Mouse (Mus musculus) embryonic fibroblast, embryonic 13.5 days (primary cell): ENCODE data around the gene Babam2.

Experiments
- CTCF ChIP-seq: IDR thresholded peaks from 2 replicates; pipeline ENCODE4 v1.5.1; 2011; ENCODE audit warnings: mild to moderate bottlenecking, control low read depth, low read length, moderate library complexity, borderline replicate concordance; ENCODE audit not compliant: insufficient read depth
- POLR2A ChIP-seq: IDR thresholded peaks from 2 replicates; pipeline ENCODE4 v1.6.1; 2011; ENCODE audit warnings: low read depth, mild to moderate bottlenecking, control low read depth, low read length, moderate library complexity

DNA sequence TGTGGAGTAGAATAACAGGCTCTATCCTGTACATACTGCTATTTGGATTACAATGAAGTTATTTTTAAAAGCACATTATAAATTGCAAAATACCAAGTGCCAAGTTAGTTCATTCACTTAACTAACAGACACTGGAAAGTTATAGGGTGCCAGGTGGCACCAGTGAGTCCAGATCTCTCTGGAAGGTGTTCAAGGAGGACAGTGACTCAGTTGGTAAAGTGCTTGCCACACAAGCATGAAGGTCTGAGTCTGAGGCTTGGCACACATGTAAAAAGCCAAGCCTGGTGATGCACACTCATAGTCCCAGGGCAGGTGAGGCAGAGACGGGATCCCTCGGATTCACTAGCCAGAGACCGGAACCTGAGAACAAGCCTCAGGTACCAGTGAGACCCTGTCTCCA lies 375.4 kb downstream of the Babam2 start:
- TF ChIP-seq CTCF (no peak), POLR2A (no peak)
